In the genomic region with DNA sequence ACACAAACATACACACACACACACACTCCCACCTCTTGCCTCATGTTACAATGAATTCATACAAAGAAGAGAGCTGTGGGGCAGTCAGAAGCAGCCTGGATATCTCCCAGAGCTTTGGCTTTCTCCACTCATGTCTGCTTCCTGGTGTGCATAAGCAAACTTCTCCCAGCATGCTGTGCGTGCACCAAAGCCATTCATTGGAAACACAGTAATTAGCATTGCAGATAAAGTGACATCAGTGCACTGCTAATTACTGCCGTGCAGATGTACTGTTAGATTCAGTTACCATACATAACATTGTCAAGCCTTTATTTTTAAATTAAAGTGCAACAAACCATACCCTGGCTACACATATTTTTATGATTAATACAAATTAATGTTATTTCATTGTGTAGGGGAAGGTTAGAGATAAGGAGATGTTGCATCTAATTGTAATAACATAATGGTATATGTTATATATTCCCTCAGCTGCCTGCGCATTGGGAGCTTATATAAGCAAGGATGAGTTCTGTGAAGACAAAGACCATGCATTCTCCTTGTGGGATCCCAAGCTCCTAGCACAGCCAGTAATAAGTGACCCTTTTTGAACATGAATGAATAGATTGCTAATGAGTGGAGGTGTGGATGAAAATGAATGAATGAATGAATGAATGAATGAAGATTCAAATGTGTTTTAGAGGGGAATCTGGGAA, we compare ENCODE assay signal across 29 mouse cellular contexts.
DNase-seq lines count a peak whose midpoint lies in the region; ATAC-seq and TF ChIP-seq lines count a peak whose summit lies in the region.
"Had no signal": no experiment of that assay in that cellular context is flagged by ENCODE, and none has a peak within 500 bp of the region (broad histone marks: within the 10 kb centered on the region; RNA-seq: fewer than 3 reads in every experiment).

No protein-coding gene starts in this region.

- TF ChIP-seq CTCF in brain, embryonic 14.5 days (IDR thresholded peaks at IDR 0.05; ENCODE audit: borderline replicate concordance, extremely low read depth, insufficient read depth, insufficient read length), result no peak
- TF ChIP-seq CTCF in olfactory bulb, adult 2 months (IDR thresholded peaks at IDR 0.05; ENCODE audit: insufficient read depth, low read depth, low read length), result no peak

- no peaks in the 10 kb centered on the region for H3K9me3 ChIP-seq in forebrain, embryonic 13.5 days (replicated peaks)
- H3K9me3 ChIP-seq: heart, embryonic 10.5 days; heart, embryonic 15.5 days; neural tube, embryonic 13.5 days; stomach, embryonic 15.5 days had no signal

- peaks cover 5% of the 10 kb centered on the region for H3K4me1 ChIP-seq in forebrain, embryonic 13.5 days
- peaks cover 2% of the 10 kb centered on the region; the same call in 1 of the 2 replicates for H3K4me1 ChIP-seq in olfactory bulb, adult 2 months (ENCODE audit: control insufficient read depth, insufficient read depth, low read length)
- H3K4me1 ChIP-seq: heart, embryonic 10.5 days; heart, embryonic 15.5 days; stomach, embryonic 15.5 days had no signal

- H3K27me3 ChIP-seq in forebrain, embryonic 13.5 days, result no peaks in the 10 kb centered on the region
- H3K27me3 ChIP-seq: heart, embryonic 15.5 days; neural tube, embryonic 13.5 days; stomach, embryonic 15.5 days had no signal

- no peak overlapping the region for H3K4me2 ChIP-seq in forebrain, embryonic 13.5 days
- H3K4me2 ChIP-seq: heart, embryonic 15.5 days; neural tube, embryonic 13.5 days; stomach, embryonic 15.5 days had no signal

- peak; percentile 12 to 23 for DNase-seq in left cerebral cortex, postnatal 14 days (ENCODE audit: low spot score in 2 of 2)
- DNase-seq in left cerebral cortex, adult 9 months (ENCODE audit: low spot score in 2 of 2), result no peak
- DNase-seq in brain, embryonic 14.5 days (ENCODE audit: low read depth), result peak; percentile 91
- no peak for DNase-seq in c-Kit-positive CD71-positive TER-119-positive erythroid progenitor cells, embryonic 14.5 days (ENCODE audit: low spot score)
- DNase-seq: adrenal gland, adult 2 months; adrenal gland, postnatal 36 days; B cell, adult 2 months; cerebellum, adult 11 months; cerebellum, adult 9-11 months; gastrocnemius, postnatal 25 days; heart, adult 11 months; kidney, adult 8-10 months; kidney, postnatal 10 days; liver; lung, adult 2 months; lung, postnatal 10 days; right cerebral cortex, postnatal 25 days had no signal

- no peak for TF ChIP-seq POLR2A in brain, embryonic 14.5 days (IDR thresholded peaks at IDR 0.05; ENCODE audit: borderline replicate concordance, extremely low read depth, insufficient read depth, insufficient read length, poor library complexity, severe bottlenecking)
- TF ChIP-seq POLR2A in olfactory bulb, adult 2 months (IDR thresholded peaks at IDR 0.05; ENCODE audit: insufficient read depth, low read depth, low read length), result no peak

- intact Hi-C loops in left cerebral cortex, postnatal 14 days (cut with DNase I), result no loop called here

- 49% methylated on average over 3 of the region's 3 CpGs for WGBS in forebrain, embryonic 13.5 days
- WGBS in olfactory bulb, adult 2 months, result 22% methylated on average over 3 of the region's 3 CpGs

- peak overlapping the region; percentile 14; the same call in 1 of the 2 replicates for H3K27ac ChIP-seq in forebrain, embryonic 13.5 days
- H3K27ac ChIP-seq in olfactory bulb, adult 2 months (ENCODE audit: insufficient read depth, low read depth, low read length), result 0 out of 2 replicates have a peak overlapping the region, but pooled peaks have one; percentile 75
- H3K27ac ChIP-seq: heart, embryonic 10.5 days; heart, embryonic 15.5 days; liver, embryonic 14.5 days; macrophage; neural tube, embryonic 13.5 days; stomach, embryonic 15.5 days had no signal

- H3K36me3 ChIP-seq in forebrain, embryonic 13.5 days (ENCODE audit: poor library complexity, severe bottlenecking), result no peaks in the 10 kb centered on the region
- H3K36me3 ChIP-seq: heart, embryonic 10.5 days; heart, embryonic 15.5 days; neural tube, embryonic 13.5 days; stomach, embryonic 15.5 days had no signal

- H3K9ac ChIP-seq in forebrain, embryonic 13.5 days, result no peak overlapping the region
- H3K9ac ChIP-seq: heart, embryonic 15.5 days; liver, embryonic 14.5 days; neural tube, embryonic 13.5 days; stomach, embryonic 15.5 days had no signal

- ATAC-seq in forebrain, embryonic 13.5 days, result peak; percentile 93
- ATAC-seq: activated CD4-positive, CD25-positive, alpha-beta regulatory T cell, adult 4 months; intestine, embryonic 16.5 days; midbrain, embryonic 16.5 days had no signal

- H3K4me3 ChIP-seq in forebrain, embryonic 13.5 days, result no peak overlapping the region
- no peak overlapping the region for H3K4me3 ChIP-seq in olfactory bulb, adult 2 months (ENCODE audit: insufficient read depth, low read depth, low read length)
- H3K4me3 ChIP-seq: erythroblast, embryonic 14.5 days; heart, embryonic 10.5 days; heart, embryonic 15.5 days; neural tube, embryonic 13.5 days; stomach, embryonic 15.5 days had no signal

Comparison
In these comparisons a context has a peak if more than half of its experiments do, and no peak if none do; other contexts are left out.
1. DNase-seq: peak in left cerebral cortex, postnatal 14 days (2 of 2) and brain, embryonic 14.5 days (single experiment); none in left cerebral cortex, adult 9 months (0 of 2) and c-Kit-positive CD71-positive TER-119-positive erythroid progenitor cells, embryonic 14.5 days (single experiment).